Mouse (Mus musculus): ENCODE results near the gene Ttc28. TPM values are rescaled to one million over a fixed set of nuclear protein-coding genes. Genes with fewer than 3 reads are reported as not detected.

The Ttc28 gene
- polyA plus RNA-seq, 1 experiment from 2014 or later = 5.4 TPM

DNA sequence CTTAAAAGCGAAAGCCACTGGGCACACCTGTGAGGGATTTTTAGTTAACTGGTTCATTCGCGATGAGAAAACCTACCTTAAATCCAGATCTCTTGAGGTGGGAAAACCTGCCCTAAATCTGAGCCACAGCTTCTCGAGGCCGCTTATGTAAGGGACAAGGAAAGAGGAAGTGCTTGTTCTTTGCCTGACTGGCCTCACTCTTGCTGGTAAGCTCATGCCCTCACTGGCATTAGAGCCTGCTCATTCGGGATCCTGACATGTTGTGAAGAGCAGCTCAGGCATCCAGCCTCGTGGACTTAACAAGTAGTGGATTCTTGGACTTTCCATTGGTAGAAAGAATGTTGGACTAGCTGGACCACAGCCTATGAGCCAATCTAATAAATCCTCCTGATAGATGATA lies 422.1 kb downstream of the Ttc28 start:
- 62% methylated on average over 7 of the region's 7 CpGs for WGBS
- no peak overlapping the region for H3K4me3 ChIP-seq (ENCODE audit: low read depth, low read length)
- H3K27me3 ChIP-seq (replicated peaks; ENCODE audit: insufficient read depth, low read length) = no peaks in the 10 kb centered on the region
- no peak overlapping the region for H3K9ac ChIP-seq (replicated peaks; ENCODE audit: low read depth)
- H3K4me2 ChIP-seq (replicated peaks; ENCODE audit: low read depth, low read length) = no peak overlapping the region
- H3K27ac ChIP-seq (ENCODE audit: low read length) = no peak overlapping the region
- no peaks in the 10 kb centered on the region for H3K36me3 ChIP-seq (ENCODE audit: insufficient read depth, low read length)
- TF ChIP-seq CTCF (IDR thresholded peaks at IDR 0.05) (no peak), EP300 (IDR thresholded peaks at IDR 0.05) (no peak)
- H3K4me1 ChIP-seq (ENCODE audit: insufficient read depth, low read depth, low read length) = no peaks in the 10 kb centered on the region
- H3K9me3 ChIP-seq (ENCODE audit: low read length) = no peaks in the 10 kb centered on the region
- DNase-seq (ENCODE audit: low spot score) (no peak), ATAC-seq (no peak)

DNA sequence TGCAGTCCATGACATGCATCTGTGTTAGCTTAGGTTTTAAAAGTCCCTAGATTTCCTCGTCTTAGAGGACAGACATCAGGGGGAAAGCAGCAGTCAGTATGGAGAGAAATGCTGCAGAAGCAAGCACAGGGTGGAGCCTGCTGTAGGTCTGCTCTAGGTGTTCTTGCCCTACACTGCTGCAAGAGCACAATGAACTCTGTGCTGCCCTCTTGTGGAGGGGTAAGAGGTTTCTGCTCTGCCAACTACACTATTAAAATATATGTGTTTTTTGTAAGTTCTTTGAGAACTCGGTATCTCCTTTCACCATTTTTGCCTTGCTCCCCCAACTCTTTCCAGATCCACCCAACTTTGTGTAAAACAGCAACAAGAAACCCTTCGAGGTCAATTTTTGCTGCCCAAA lies 425.1 kb downstream of the Ttc28 start:
- H3K36me3 ChIP-seq (ENCODE audit: insufficient read depth, low read length) = no peaks in the 10 kb centered on the region
- no peak overlapping the region for H3K4me2 ChIP-seq (replicated peaks; ENCODE audit: low read depth, low read length)
- no peak overlapping the region for H3K9ac ChIP-seq (replicated peaks; ENCODE audit: low read depth)
- no peaks in the 10 kb centered on the region for H3K27me3 ChIP-seq (replicated peaks; ENCODE audit: insufficient read depth, low read length)
- TF ChIP-seq EP300 (IDR thresholded peaks at IDR 0.05) = no peak
- no peak; the same call in 1 of the 2 replicates for TF ChIP-seq CTCF (IDR thresholded peaks at IDR 0.05)
- H3K9me3 ChIP-seq (ENCODE audit: low read length) = no peaks in the 10 kb centered on the region
- H3K27ac ChIP-seq (ENCODE audit: low read length) = no peak overlapping the region
- no peak for ATAC-seq
- H3K4me3 ChIP-seq (ENCODE audit: low read depth, low read length) = no peak overlapping the region
- H3K4me1 ChIP-seq (ENCODE audit: insufficient read depth, low read depth, low read length) = no peaks in the 10 kb centered on the region
- DNase-seq (ENCODE audit: low spot score) = no peak
- 88% methylated on average over 3 of the region's 3 CpGs for WGBS

DNA sequence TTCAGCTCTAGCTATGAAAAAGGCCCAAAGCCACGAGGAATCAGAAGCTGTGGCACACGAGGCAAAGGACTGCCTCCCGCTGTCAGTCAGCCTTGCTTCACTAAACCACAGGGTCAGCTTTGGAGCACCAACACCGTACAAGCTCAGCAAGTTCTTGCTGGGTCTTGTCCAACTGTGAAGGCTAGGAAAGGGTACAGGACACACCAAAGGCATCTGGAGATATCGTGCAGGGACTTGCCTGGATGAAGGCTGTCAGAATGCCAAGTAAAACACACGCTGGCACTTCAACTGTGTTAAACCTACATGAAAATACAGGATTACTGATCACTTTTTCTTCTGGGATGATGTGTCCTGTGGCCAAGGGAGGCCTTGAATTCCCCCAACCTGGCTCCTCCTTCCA lies 430.6 kb downstream of the Ttc28 start:
- DNase-seq (ENCODE audit: low spot score) = no peak
- no peak overlapping the region for H3K4me3 ChIP-seq (ENCODE audit: low read depth, low read length)
- TF ChIP-seq CTCF (IDR thresholded peaks at IDR 0.05) = no peak
- TF ChIP-seq EP300 (IDR thresholded peaks at IDR 0.05) = no peak
- H3K4me1 ChIP-seq (ENCODE audit: insufficient read depth, low read depth, low read length) = no peaks in the 10 kb centered on the region
- H3K9me3 ChIP-seq (ENCODE audit: low read length) = no peaks in the 10 kb centered on the region
- H3K4me2 ChIP-seq (replicated peaks; ENCODE audit: low read depth, low read length) = no peak overlapping the region
- no peaks in the 10 kb centered on the region for H3K27me3 ChIP-seq (replicated peaks; ENCODE audit: insufficient read depth, low read length)
- H3K36me3 ChIP-seq (ENCODE audit: insufficient read depth, low read length) = no peaks in the 10 kb centered on the region
- ATAC-seq = no peak
- no peak overlapping the region for H3K9ac ChIP-seq (replicated peaks; ENCODE audit: low read depth)
- H3K27ac ChIP-seq (ENCODE audit: low read length) = no peak overlapping the region
- 48% methylated on average over 6 of the region's 6 CpGs for WGBS

DNA sequence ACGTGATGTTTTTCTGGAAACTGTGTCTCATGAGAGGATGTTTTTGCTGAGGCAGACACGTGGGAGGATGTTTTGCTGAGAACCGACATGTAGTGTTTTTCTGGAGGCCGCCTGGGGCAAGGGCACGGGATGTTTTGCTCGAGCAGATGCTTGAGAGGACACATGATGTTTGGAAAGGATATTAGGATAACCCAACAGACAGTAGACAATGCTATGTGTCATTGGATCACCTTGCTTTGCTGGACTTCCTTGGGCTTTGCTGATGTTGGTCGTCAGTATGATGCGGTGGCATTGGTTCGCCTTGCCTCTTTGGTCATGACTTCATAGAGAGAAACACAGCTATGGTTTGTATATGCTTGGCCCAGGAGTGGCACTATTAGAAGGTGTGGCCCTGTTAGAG lies 434.2 kb downstream of the Ttc28 start:
- DNase-seq (ENCODE audit: low spot score) (no peak), ATAC-seq (no peak)
- TF ChIP-seq EP300 (IDR thresholded peaks at IDR 0.05) (no peak), CTCF (IDR thresholded peaks at IDR 0.05) (no peak)
- no peak overlapping the region for H3K27ac ChIP-seq (ENCODE audit: low read length)
- no peaks in the 10 kb centered on the region for H3K36me3 ChIP-seq (ENCODE audit: insufficient read depth, low read length)
- whole genome bisulfite sequencing = 82% methylated on average over 9 of the region's 9 CpGs
- no peak overlapping the region for H3K9ac ChIP-seq (replicated peaks; ENCODE audit: low read depth)
- no peaks in the 10 kb centered on the region for H3K27me3 ChIP-seq (replicated peaks; ENCODE audit: insufficient read depth, low read length)
- no peak overlapping the region for H3K4me2 ChIP-seq (replicated peaks; ENCODE audit: low read depth, low read length)
- H3K9me3 ChIP-seq (ENCODE audit: low read length) = no peaks in the 10 kb centered on the region
- no peak overlapping the region for H3K4me3 ChIP-seq (ENCODE audit: low read depth, low read length)
- no peaks in the 10 kb centered on the region for H3K4me1 ChIP-seq (ENCODE audit: insufficient read depth, low read depth, low read length)

DNA sequence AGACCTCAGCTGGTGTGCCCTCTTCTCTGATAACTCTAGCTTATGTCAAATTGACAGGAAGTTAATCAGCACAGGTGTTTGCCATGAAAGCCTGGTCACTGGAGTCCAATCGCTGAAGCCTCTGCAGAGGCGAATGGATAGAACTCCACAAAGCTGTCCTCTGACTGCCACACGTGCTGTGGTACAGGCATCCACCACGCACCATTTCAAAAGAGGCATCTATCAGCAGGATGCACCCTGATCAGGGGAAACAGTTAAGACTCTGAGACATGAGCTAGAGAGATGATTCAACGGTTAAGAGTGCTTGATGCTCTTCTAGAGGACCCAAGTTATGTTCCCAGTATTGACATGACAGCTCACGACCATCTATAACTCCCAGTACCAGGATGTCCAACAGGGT lies 435.5 kb downstream of the Ttc28 start:
- TF ChIP-seq EP300 (IDR thresholded peaks at IDR 0.05) (no peak), CTCF (IDR thresholded peaks at IDR 0.05) (no peak)
- Histone ChIP-seq H3K36me3 (ENCODE audit: insufficient read depth, low read length) (no peaks in the 10 kb centered on the region), H3K27ac (ENCODE audit: low read length) (no peak overlapping the region), H3K27me3 (replicated peaks; ENCODE audit: insufficient read depth, low read length) (no peaks in the 10 kb centered on the region), H3K4me2 (replicated peaks; ENCODE audit: low read depth, low read length) (no peak overlapping the region), H3K9me3 (ENCODE audit: low read length) (no peaks in the 10 kb centered on the region), H3K4me1 (ENCODE audit: insufficient read depth, low read depth, low read length) (no peaks in the 10 kb centered on the region), H3K9ac (replicated peaks; ENCODE audit: low read depth) (no peak overlapping the region), H3K4me3 (ENCODE audit: low read depth, low read length) (no peak overlapping the region)
- WGBS = 82% methylated on average over 6 of the region's 6 CpGs
- DNase-seq (ENCODE audit: low spot score) (no peak), ATAC-seq (no peak)

DNA sequence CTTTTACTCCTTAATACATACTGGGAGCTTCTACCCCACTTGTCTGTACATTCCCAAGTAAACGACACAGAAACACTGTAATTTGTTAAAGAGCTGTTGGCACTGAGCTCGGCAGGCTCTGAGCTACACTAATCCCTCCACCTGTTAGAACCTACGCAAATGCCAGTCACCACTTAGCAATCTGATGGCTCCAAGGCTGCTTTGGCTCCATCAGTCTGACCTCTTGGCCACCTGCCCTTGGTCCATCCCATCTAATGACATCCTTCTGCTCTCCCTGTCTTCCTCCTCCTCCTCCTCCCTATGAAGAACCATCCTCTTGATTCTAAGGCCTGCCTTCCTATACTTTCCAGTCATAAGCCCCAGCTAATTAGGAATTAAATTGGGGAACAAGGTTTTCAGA lies 437.9 kb downstream of the Ttc28 start:
- DNase-seq (ENCODE audit: low spot score) (no peak), ATAC-seq (no peak)
- Histone ChIP-seq H3K9ac (replicated peaks; ENCODE audit: low read depth) (no peak overlapping the region), H3K9me3 (ENCODE audit: low read length) (no peaks in the 10 kb centered on the region), H3K27me3 (replicated peaks; ENCODE audit: insufficient read depth, low read length) (no peaks in the 10 kb centered on the region), H3K4me2 (replicated peaks; ENCODE audit: low read depth, low read length) (no peak overlapping the region), H3K27ac (ENCODE audit: low read length) (no peak overlapping the region), H3K36me3 (ENCODE audit: insufficient read depth, low read length) (no peaks in the 10 kb centered on the region), H3K4me1 (ENCODE audit: insufficient read depth, low read depth, low read length) (no peaks in the 10 kb centered on the region), H3K4me3 (ENCODE audit: low read depth, low read length) (no peak overlapping the region)
- no peak for TF ChIP-seq CTCF (IDR thresholded peaks at IDR 0.05)
- no peak for TF ChIP-seq EP300 (IDR thresholded peaks at IDR 0.05)
- WGBS = 54% methylated on average over 3 of the region's 3 CpGs

DNA sequence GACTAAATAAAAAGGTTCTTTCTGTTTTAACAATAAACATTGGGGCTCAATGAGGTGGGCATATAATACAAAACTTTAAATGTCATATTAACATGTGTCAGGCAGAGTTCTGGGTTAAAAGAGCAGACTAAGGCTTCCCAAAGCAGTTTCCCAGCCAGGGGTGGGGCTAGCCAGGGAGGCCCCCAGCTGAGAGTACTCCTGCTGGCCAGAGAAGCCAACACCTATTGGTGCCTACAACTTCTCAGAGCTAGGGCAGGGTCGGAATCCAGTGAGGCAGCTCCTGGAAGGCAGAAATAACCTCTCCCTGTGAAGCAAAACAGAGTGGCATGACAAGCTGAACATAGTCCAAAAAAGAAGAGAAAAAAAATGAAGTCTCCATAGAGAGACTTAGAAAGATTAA lies 439.3 kb downstream of the Ttc28 start:
- 36% methylated on average over 1 of the region's 1 CpGs for WGBS

More for the DNA sequence above, 439.3 kb downstream of the Ttc28 start:
- H3K4me2 ChIP-seq (replicated peaks; ENCODE audit: low read depth, low read length) = no peak overlapping the region
- H3K9me3 ChIP-seq (ENCODE audit: low read length) = no peaks in the 10 kb centered on the region
- ATAC-seq (no peak), DNase-seq (ENCODE audit: low spot score) (no peak)
- H3K9ac ChIP-seq (replicated peaks; ENCODE audit: low read depth) = no peak overlapping the region
- no peaks in the 10 kb centered on the region for H3K36me3 ChIP-seq (ENCODE audit: insufficient read depth, low read length)
- no peaks in the 10 kb centered on the region for H3K4me1 ChIP-seq (ENCODE audit: insufficient read depth, low read depth, low read length)
- H3K27ac ChIP-seq (ENCODE audit: low read length) = no peak overlapping the region
- no peaks in the 10 kb centered on the region for H3K27me3 ChIP-seq (replicated peaks; ENCODE audit: insufficient read depth, low read length)
- TF ChIP-seq EP300 (IDR thresholded peaks at IDR 0.05) = no peak
- no peak for TF ChIP-seq CTCF (IDR thresholded peaks at IDR 0.05)
- no peak overlapping the region for H3K4me3 ChIP-seq (ENCODE audit: low read depth, low read length)

Data from lung, postnatal 0 days (tissue).